In the genomic region with DNA sequence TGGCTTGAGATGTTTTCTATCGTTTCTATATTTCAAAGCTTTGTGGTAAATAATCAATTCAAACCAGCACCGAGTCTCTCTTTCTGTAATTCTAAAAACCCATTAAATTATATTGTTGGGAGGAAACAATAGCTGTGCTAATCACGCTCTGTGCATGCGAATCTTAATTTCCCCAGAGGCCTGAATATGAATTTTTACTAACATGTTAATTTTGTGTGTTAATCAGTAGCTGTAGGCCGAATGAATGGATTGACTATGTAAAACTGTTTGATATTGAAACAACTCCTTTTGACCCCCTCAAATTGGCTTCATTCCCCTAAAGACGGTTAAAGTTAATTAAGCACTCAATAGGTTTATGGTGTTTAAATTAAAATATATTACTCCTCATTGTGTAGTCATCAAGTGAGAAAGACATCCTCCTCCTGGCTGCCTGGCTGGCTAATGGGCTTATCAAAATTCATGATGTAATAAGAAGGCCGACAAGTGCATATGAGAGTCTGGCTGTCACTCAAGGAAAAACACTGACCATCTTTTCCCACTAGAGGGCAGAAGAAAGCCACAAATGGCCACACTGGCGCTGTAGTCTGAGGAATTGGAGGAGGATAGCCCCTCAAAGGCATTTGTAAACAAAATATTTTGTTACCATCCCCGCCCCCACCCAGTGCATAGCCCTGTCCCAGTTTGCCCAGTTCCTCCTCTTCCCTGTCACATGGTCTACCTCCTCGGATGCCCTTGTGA, we compare ENCODE assay signal across 8 mouse cellular contexts.
DNase-seq lines count a peak whose midpoint lies in the region; ATAC-seq lines count a peak whose summit lies in the region.

No protein-coding gene starts in this region.

- peak overlapping the region; percentile 66 for H3K27ac ChIP-seq in forebrain, embryonic 15.5 days (replicated peaks)
- no peak overlapping the region for H3K27ac ChIP-seq in intestine, embryonic 16.5 days (ENCODE audit: low read length)
- no peak overlapping the region for H3K27ac ChIP-seq in midbrain, embryonic 11.5 days (ENCODE audit: low read depth, low read length)
- no peak overlapping the region for H3K27ac ChIP-seq in stomach, embryonic 15.5 days

- no peak overlapping the region for H3K9ac ChIP-seq in forebrain, embryonic 15.5 days (replicated peaks)
- no peak overlapping the region for H3K9ac ChIP-seq in intestine, embryonic 16.5 days (ENCODE audit: low read depth, low read length)
- H3K9ac ChIP-seq in midbrain, embryonic 11.5 days (ENCODE audit: low read length): no peak overlapping the region
- no peak overlapping the region for H3K9ac ChIP-seq in stomach, embryonic 15.5 days

- H3K4me3 ChIP-seq in forebrain, embryonic 15.5 days: no peak overlapping the region
- H3K4me3 ChIP-seq in intestine, embryonic 16.5 days (ENCODE audit: low read length): no peak overlapping the region
- no peak overlapping the region for H3K4me3 ChIP-seq in midbrain, embryonic 11.5 days (ENCODE audit: low read depth, low read length)
- no peak overlapping the region for H3K4me3 ChIP-seq in stomach, embryonic 15.5 days (replicated peaks)

- no peaks in the 10 kb centered on the region for H3K36me3 ChIP-seq in forebrain, embryonic 15.5 days
- H3K36me3 ChIP-seq in intestine, embryonic 16.5 days (ENCODE audit: control insufficient read depth, insufficient read depth, low read length): no peaks in the 10 kb centered on the region
- H3K36me3 ChIP-seq in midbrain, embryonic 11.5 days (ENCODE audit: control insufficient read depth, insufficient read depth, low read length): no peaks in the 10 kb centered on the region
- H3K36me3 ChIP-seq in stomach, embryonic 15.5 days: no peaks in the 10 kb centered on the region

- H3K4me2 ChIP-seq in forebrain, embryonic 15.5 days (replicated peaks): peak overlapping the region; percentile 35
- H3K4me2 ChIP-seq in intestine, embryonic 16.5 days (ENCODE audit: low read depth, low read length): no peak overlapping the region
- H3K4me2 ChIP-seq in midbrain, embryonic 11.5 days: no peak overlapping the region
- no peak overlapping the region for H3K4me2 ChIP-seq in stomach, embryonic 15.5 days

- peaks cover 16% of the 10 kb centered on the region for H3K27me3 ChIP-seq in forebrain, embryonic 15.5 days
- no peaks in the 10 kb centered on the region for H3K27me3 ChIP-seq in intestine, embryonic 16.5 days (replicated peaks; ENCODE audit: control insufficient read depth, insufficient read depth, low read length)
- H3K27me3 ChIP-seq in midbrain, embryonic 11.5 days (ENCODE audit: control insufficient read depth, insufficient read depth, low read length): no peaks in the 10 kb centered on the region; the same call in 1 of the 2 replicates
- no peaks in the 10 kb centered on the region for H3K27me3 ChIP-seq in stomach, embryonic 15.5 days (replicated peaks)

- intact Hi-C loops in left cerebral cortex, postnatal 14 days (cut with DNase I): loop anchor here (2.0 to 10.0 kb wide), 4 partner anchors 95 to 981 kb away; partner anchors contain the start of gene Pax6

- H3K4me1 ChIP-seq in forebrain, embryonic 15.5 days: peaks cover 27% of the 10 kb centered on the region
- no peaks in the 10 kb centered on the region for H3K4me1 ChIP-seq in intestine, embryonic 16.5 days (ENCODE audit: control insufficient read depth, insufficient read depth, low read length)
- H3K4me1 ChIP-seq in midbrain, embryonic 11.5 days (ENCODE audit: control insufficient read depth, insufficient read depth, low read length): peaks cover 5% of the 10 kb centered on the region
- H3K4me1 ChIP-seq in stomach, embryonic 15.5 days: no peaks in the 10 kb centered on the region

- peak; percentile 46 for DNase-seq in testis, postnatal 10 days (ENCODE audit: low spot score)
- no peak for DNase-seq in testis, postnatal 14 days (ENCODE audit: low spot score)
- peak; percentile 12 for DNase-seq in c-Kit-negative CD71-positive TER-119-positive erythroid progenitor cells, embryonic 14.5 days (ENCODE audit: low read depth, low spot score)
- peak; percentile 74 to 76 for DNase-seq in left cerebral cortex, postnatal 14 days (ENCODE audit: low spot score in 2 of 2)
- DNase-seq in midbrain, embryonic 11.5 days (ENCODE audit: low spot score, missing footprints): peak; percentile 97

- peak; percentile 59 for ATAC-seq in forebrain, embryonic 15.5 days (replicated peaks)
- peak; percentile 53; the same call in 1 of the 2 replicates for ATAC-seq in intestine, embryonic 16.5 days
- ATAC-seq in midbrain, embryonic 11.5 days (ENCODE audit: low FRiP score): peak; percentile 85
- ATAC-seq in stomach, embryonic 15.5 days (ENCODE audit: insufficient read depth, low FRiP score, low read depth): peak; percentile 10; the same call in 1 of the 2 replicates

- WGBS in forebrain, embryonic 15.5 days: 10% methylated on average over 10 of the region's 10 CpGs
- 46% methylated on average over 10 of the region's 10 CpGs for WGBS in intestine, embryonic 16.5 days
- WGBS in midbrain, embryonic 11.5 days: 40% methylated on average over 10 of the region's 10 CpGs
- 49% methylated on average over 10 of the region's 10 CpGs for WGBS in stomach, embryonic 15.5 days

- no peaks in the 10 kb centered on the region for H3K9me3 ChIP-seq in forebrain, embryonic 15.5 days
- H3K9me3 ChIP-seq in intestine, embryonic 16.5 days (ENCODE audit: control insufficient read depth, low read length): no peaks in the 10 kb centered on the region
- no peaks in the 10 kb centered on the region for H3K9me3 ChIP-seq in midbrain, embryonic 11.5 days (ENCODE audit: control insufficient read depth, low read length)
- H3K9me3 ChIP-seq in stomach, embryonic 15.5 days: no peaks in the 10 kb centered on the region

Comparison
In these comparisons a context has a peak if more than half of its experiments do, and no peak if none do; other contexts are left out.
1. ATAC-seq: peak in every context shown above with its lines; median percentile 85 in midbrain, embryonic 11.5 days; 59 in forebrain, embryonic 15.5 days; 53 in intestine, embryonic 16.5 days; 10 in stomach, embryonic 15.5 days.